Mouse (Mus musculus) A20 (cell line): ENCODE measurements around the gene Fam181b.
A peak's percentile ranks its signal among the peaks of the same experiment; 100 is the strongest.

Source experiments
- DNase-seq: peaks from one replicate; pipeline ENCODE4 v3.0.0-alpha.2; 2011; ENCODE audit warnings: low read depth, low spot score

Fam181b gene

DNA sequence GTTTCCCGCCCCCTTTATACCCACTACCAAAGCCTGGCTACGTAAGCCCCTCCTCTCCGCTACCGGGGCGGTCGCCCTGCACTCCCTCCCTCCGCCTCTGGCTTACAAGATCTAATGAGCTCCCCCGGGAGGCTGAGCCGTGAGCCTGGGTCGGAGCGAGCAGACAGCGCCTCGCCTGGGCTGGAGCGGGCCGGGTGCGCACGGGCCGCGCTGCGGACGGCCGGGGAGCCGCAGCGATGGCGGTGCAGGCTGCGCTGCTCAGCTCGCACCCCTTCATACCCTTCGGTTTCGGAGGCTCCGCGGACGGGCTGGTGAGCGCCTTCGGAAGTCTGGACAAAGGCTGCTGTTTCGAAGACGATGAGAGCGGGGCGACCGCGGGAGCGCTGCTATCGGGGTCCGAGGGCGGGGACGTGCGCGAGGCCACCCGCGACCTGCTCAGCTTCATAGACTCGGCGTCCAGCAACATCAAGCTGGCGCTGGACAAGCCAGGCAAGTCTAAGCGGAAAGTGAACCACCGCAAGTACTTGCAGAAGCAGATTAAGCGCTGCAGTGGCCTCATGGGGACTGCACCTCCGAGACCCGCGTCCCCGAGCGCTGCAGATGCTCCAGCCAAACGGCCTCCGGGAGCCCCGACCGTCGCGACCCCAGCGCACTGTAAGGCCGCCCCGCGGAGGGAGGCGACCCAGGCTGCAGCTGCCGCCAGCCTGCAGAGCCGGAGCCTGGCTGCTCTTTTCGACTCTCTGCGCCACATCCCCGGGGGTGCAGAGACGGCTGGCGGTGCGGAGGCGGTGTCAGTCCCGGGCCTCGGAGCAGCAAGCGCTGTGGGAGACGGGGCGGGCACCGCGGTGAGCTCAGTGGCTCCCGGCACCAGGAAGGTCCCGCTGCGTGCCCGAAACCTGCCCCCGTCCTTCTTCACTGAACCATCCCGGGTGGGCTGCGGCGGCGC is at the start of gene Fam181b:
TSS of gene Fam181b (plus strand) at position 81 of the 946 bp plus-strand sequence.
- no peak for DNase-seq

DNA sequence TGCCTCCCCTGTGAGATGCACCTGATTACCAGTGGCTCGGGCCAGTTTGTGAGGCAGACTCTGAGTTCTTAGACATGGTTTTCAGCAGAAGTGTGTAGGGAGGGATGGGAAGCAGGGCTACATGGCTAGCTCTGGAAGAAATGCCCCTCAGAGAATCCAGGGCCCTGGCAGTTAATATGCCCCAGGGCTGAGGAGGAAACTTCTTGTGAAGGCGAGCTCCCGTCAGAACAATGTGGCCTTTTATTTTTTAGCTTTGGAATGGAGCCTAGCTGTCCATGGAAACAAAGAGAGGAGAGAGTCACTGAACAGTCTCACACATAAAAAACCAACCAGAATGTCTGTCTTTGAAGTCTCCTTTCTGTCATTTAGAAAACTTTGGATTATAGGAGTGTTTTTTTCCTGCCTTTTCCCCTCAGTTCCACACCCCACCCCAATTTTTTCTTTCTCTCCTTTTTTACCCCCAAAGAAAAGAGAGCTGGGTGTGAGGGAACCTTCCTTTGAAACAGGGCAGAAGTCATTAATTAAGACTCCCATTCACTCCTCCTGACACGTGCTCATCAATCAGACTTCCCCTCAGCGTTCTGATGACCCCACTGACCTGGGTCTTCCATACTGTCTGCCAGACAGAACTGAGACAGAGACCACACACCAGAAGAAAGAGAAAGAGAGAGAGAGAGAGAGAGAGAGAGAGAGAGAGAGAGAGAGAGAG is 41.7 kb upstream of the Fam181b start:
- DNase-seq, result no peak

DNA sequence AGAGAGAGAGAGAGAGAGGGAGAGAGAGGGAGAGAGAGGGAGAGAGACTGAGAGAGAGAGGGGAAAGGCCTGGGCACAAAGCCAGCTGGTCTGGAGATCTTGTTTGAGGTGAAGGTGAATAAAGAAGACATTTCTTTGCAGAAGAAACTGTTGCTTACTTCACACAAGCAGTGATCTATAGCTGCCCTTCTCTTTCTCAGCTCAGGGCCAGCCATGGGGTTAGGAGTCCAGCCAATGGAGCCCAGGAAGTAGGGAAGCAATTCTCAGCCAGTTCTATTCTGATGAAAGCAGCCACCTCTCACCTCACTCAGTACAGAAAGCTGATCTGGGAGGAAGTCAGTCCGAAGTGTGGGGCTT is 41.2 kb upstream of the Fam181b start:
- DNase-seq, result no peak

DNA sequence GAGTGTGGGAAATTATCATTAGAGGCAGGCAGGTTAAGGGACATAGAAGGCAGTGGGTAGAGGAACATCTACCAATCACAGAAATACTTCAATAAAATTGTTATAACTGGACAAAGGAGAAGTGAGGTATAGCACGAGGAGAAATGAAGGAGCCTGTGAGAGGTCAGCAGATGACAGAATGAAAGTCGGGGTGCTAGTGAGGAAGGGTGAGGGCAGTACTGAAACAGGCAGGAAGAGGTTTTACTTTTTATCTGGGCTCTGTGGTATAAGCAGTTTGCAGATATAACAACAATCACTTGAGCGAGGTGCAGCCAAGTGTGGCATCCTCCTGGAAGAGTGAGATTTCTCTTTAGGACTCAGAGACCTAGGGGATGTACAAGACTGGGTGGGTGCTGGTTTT is 40.1 kb upstream of the Fam181b start:
- no peak for DNase-seq

DNA sequence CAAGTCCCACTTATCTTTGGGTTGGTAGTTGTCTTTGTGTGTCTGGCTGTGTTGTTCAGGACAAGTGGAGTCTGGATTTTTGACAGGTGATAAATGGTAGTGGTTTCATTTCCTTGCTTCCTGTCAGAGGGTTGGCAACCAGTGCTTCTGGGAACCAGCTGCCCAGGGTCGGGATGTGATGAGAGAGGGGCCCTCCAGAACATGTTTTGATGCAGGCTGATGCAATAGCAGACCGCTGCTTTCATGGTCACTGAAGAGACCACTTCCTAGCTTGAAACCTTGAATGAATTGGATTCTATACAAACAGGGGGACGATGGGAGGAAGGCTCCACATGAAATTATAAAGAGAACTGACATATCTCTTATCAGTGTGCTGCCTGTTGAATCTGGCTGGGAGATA is 35.3 kb upstream of the Fam181b start:
- no peak for DNase-seq

DNA sequence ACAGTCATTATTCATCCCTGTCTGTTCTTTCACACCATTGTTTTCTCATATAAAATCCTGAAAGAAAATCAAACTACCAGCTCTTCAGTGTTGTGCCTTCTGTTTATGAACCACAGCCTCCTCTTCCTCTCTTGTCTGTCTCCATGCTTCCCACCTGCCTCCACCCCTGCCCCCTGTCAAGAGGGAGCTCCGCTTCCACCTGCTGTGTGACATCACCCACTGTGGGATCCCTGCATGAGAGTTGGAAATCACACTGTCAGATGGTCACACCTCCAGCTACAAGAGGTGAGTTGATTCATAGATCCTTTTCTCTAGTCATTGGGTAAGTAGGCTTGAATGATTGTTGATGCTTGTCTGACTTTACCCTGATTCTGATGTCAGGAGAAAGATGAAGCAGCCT is 34.9 kb upstream of the Fam181b start:
- no peak for DNase-seq

DNA sequence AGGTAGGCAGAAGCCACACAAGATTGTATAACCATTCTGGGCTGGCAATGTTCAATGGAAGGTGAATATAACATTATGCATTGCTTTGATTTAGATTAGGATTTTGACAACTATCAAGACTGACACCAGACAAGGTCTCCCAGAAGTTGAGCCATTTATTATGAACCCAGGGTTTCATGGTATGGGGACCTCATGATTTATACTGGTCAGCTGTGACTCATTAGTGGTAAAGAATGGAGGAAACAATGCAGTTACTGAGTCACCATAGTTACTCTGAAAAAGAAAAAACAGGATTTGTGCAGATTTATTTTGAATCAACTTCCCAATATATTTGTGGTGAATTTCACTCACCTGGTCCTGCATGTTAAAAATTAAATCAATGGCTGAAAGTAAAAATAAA is 18.8 kb upstream of the Fam181b start:
- DNase-seq, result no peak

DNA sequence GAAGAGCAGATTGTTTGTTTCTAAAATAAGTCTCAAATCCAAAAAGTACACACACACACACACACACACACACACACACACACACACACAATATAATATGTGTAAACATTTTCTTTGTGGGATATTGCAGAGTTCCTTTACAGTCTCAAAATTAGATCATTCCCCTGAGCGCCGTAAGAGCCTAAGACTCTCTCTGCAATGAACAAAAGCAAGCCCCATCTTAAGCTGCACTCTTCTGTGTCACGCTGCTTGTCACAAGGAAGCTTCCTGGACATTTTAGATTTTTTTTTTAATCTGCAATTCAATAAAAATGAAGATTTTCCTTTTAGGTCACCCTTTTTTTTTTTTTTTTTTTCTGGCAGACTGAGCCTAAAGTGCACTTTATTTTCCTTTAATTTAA is 17.9 kb upstream of the Fam181b start:
- no peak for DNase-seq

DNA sequence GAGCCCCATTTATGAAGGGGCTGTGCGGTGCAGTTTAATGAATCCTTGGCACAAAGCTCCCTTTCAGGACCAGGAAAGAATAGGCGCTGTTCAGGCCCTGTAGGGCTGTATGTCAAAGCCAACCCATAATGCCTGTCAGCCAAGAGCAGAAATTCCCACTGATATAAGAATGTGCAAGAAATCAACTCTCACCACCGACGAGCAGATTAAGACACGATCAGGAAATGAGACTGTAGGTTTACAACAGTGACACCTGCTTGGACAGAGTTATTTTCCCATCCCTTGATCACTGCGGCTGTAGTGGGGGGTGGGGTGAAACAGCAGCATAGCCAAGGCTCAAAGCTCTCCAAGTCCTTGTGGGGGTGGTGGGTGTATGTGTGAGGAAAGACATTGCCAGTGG is 17.5 kb upstream of the Fam181b start:
- no peak for DNase-seq

DNA sequence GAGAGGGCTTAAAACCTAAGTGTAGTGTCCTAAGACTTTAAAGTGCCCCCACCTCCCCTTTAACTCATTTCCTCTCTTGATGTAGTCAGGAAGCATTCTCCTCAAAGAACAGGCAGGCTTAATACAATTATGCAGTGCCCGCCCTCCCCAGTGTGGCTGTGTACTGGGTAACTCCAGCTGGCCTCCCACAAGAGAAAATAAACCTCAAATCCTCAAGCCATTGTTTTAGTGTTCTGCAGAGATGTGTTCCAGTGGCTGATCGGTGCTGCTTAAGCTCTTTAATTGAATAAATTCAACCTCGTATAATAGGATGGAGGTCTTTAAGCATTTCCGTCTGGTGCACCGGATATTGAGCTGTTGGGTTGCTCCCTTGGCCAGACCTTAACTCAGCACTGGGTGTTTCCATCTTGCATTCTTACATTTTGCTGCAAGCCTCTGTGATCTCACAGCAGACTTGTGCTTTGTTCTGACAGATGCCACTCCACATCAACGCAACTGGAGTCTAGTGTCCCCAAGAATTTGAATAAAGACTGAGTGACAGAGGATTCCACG is 12.1 kb upstream of the Fam181b start:
- no peak for DNase-seq

DNA sequence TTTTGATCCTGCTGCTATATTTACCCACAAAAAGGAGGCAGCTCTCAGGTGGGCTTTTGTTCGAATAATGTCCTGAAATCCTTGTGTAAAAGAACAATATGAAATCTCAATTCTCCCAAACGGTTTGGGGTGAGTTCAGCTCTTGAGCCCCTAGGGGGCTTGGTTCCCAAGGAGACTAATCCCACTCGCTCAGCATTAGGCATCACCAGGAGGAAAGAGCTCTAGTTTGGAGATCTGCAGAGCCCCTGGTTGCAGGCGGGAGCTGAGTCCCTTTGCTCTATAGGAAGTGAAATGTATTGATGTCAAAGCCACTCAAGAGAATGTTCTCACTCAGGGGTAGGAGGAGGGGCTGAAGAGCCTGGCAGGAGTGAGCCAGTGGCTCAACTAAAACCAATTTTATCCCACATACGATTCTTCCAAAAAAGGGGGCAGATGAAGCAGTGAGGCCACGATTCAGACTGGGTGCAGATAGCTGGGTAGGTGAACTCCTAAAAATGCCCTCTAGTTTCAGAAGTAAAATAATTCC is 3.2 kb upstream of the Fam181b start:
- no peak for DNase-seq

DNA sequence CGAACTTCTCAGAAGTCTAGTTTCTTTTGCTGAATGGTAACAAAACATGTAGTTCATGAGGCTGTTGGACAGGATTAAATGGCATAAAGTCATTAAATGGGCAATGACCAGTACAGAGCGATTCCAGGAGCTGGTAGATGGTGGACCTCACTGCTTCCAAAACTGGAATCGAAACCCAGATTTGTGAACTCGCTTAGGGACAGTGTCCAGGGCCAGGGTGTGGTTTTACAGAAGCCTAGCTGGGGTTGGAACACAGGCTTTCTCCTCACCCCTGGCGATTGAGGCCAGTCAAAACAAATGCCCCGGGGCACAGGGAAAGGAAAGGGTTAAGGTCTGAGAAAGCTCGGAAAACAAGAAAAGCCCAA is 263 bp upstream of the Fam181b start:
- no peak for DNase-seq

DNA sequence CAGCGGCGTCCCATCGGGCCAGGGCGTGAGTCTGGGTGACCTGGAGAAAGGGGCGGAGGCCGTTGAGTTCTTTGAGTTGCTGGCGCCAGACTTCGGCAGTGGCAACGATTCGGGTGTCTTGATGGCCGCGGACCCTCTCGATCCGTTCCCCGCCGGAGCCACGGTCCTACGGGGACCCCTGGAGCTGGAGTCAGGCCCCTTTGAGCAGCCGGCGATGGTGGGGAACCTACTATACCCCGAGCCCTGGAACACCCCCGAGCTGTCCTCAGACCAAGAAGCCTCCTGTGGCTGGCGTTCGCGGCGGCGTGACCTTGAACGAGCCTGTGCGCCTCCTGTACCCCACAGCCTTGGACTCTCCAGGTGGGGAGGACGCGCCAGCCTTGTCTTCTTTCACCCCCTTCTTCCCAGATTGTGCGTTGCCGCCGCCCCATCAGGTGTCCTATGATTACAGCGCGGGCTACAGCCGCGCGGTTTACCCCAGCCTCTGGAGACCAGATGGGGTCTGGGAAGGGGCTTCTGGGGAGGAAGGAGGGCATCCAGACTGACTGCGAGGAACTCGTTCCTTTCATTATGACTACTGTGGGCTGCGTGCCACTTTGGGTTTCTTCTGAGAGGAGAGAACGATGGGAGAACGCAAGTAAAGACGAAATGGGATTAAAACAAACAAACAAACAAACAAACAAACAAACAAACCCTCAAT is 1.2 kb downstream of the Fam181b start:
- DNase-seq, result no peak

DNA sequence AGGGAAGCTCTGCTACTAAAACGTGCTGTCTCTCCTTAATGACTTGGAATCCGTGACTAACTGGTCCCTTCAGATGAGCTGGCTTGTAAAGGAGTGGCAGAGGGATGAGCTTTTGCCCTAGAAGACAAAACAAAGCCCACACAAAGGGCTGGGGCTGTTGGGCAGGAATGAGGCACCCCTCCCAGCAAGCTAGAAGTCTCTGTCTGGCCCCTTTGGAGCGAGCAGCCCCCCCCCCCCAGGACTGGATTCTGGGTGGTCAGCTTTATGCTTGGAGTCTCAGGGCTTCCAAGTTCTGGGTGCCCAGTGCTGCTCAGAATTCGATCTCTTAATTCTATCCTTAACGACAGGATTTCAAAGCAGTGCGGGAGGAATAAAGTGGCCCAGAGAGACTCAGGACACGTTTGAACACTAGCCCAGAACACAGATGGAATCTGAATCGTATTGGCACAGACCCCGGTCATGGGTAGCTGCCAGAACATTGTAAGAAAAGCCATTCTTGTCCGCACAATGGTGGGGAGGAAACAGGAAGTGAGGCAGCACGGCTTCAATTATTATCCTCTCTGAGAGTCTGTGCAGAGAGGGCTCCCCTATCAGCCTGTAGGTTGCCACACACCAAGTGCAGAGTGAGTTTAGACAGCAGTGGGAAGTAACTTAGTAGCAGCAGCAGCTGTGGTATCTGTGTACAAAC is 13.8 kb downstream of the Fam181b start:
- no peak for DNase-seq

DNA sequence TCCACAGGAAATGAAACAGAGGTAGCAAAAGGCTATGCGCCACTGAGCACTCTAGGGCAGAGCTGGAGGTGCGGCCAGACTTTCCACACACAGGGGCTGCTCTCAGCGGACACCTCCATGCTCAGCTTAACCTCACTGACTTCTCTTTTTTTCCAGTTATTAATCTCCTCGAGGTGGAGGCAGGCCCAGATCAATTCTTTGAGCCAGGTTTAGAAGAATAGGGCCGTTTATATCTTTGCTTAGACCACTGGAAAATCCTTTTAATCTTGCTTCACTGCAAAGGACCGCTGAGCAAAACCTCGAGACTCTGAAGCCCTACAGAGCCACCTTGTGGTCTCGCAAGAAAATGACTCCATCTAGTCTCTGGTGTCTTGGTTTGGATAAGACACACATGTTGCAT is 15.8 kb downstream of the Fam181b start:
- DNase-seq, result peak; percentile 4

DNA sequence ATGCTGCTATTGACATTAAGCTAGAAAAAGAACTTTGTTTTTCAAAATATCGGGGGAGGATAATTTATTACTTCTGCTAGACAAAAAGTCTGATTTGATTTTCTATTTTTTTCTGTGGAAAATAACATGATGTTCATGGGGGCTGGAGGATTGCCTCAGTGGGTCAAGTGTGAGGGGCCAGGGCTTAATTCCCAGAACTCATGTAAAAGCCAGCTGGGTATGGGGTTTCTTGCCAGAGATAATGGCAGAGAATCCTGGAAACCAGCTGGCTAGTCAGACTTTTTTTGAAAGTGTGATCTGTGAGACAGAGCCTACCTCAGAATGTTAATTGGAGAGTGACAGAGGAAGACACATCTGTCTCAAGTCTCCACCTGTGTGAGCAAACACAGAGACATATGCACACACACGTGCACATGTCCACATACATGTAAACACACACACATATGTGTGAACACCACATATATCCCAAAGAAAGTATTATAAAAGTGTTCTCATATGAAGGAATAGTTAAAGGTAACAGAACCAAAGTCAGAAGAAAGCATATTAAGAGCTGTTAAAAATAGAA is 25.2 kb downstream of the Fam181b start:
- no peak for DNase-seq

DNA sequence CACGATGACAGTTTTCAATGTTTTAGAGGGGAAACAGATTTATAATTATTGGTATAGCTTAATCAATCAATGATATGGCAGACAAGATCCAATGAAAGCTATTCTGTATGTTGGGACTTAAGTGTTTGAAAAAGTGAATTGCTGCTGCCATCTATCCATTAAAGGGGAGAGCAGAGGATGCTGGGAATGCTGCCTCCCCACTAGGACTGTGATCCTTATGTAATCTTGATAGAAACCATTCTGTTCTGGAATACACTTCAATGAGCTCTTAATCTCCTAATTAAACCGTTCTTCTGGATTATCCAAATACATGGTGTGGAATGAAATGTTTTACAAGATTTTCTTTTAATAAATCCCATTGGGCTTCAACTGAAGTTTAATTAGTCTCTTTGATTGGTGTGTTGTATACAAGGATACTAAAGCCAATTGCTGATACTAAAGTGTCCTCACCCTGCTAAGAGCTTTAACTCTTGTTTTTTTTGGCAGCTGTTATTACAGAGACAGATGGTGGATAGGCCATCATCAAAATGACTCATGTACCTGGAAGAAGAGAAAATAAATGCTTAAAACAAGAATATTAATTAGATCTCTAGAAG is 30.8 kb downstream of the Fam181b start:
- DNase-seq, result no peak

DNA sequence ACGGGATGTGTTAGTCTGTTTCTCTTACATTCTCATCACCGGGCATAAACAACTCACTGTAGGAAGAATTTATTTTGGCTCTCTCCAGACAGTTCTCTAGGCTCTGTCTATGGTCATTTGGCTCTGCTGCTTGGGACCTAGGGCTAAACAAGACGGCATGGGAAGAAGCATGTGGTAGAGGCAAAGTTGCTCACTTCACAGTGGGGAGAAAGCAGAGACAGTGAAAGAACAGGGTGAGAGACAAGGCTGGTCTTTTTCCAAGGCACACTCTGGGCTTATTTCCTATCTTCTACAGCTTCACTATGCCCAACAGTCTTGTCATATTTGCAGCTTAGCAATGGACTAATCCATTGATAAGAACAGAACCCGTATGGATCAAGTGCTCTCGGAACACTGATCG is 31.4 kb downstream of the Fam181b start:
- DNase-seq, result no peak

DNA sequence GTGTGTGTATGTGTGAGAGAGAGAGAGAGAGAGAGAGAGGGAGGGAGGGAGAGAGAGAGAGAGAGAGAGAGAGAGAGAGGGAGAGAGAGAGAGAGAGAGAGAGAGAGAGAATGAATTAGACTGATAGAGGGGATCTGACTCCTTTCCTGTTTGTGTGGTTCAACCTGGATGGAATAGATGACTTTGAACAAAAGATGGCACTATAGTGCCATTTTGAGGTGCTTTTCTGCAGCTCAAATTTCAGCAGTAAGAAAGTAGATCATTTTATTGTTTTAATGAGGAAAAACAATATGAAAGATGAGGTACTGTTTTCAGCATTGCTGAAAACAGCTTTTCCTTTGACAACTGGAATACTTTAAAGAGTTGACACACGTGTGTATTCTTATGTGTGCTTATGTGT is 37.9 kb downstream of the Fam181b start:
- DNase-seq, result no peak

DNA sequence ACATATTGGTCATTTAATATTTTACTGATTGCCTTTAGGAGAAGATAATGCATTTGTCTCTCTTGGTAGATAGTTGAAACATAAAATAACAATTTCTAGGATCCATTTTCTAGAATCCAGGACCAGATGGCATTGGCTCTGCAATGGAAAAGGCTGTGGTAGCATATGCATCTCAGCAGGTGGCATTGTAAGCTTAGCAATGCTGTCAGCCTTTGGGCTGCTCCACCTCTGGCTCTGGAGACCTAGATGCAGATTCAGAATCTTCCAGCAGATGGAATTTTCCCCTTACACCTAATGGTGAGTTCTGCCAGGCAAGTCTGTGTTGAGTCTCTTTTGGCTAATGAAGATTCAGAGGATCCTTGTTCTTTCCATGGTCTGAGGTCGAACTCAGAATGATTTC is 44.3 kb downstream of the Fam181b start:
- DNase-seq, result no peak
